Mouse (Mus musculus): ENCODE measurements around the gene Ciart.
"Not testable (repeated sequence)": the region's sequence is repeated elsewhere in the genome, so short reads cannot be mapped to it uniquely, and the experiment has no call there.

Ciart gene

GRCm38 (mm10) chr3:95865050-95865449 is 17.0 kb downstream of the Ciart start:
- peak; percentile 80 for DNase-seq (ENCODE audit: low read depth, low spot score)

DNA sequence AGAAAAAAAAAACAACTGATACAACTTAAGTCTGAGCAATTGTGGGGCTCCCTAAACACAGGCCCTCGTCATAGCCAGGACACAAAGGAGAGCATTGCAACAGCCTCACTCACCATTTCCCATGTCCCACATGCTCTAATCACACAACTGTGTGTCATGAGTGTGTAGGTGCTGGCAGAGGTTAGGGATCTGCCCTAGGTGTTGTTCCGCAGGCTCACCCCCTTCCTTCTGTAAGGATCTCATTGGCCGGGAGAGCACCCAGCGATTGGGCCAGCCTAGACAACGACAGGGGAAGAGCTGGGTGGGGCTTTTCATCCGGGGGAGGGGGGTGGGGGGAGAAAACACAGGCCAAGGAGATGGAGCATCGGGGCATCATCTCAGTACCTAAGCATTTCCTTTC is 18.5 kb downstream of the Ciart start:
- no peak for DNase-seq (ENCODE audit: low read depth, low spot score)

- DNase-seq (ENCODE audit: low read depth, low spot score), result peak; percentile 68
Observed at GRCm38 (mm10) chr3:95861796-95862195, 20.3 kb downstream of the Ciart start.

- no peak for DNase-seq (ENCODE audit: low read depth, low spot score)
Observed at GRCm38 (mm10) chr3:95861216-95861615, 20.8 kb downstream of the Ciart start.

- no peak for DNase-seq (ENCODE audit: low read depth, low spot score)
Observed at GRCm38 (mm10) chr3:95860323-95860722, 21.7 kb downstream of the Ciart start.

DNA sequence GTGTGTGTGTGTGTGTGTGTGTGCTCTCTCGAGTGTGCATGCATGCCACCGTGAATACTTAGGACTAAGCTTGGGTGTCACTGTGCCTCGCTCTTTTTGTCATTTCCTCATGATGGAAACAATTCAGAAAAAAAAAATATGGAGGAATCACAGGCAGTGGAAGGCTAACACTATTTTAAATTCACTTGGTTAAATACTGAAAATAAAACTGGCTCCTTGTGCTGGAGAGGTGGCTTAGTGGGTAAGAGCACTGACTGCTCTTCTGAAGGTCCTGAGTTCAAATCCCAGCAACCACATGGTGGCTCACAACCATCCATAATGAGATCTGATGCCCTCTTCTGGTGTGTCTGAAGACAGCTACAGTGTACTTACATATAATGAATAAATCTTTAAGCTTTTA is 23.8 kb downstream of the Ciart start:
- DNase-seq (ENCODE audit: low read depth, low spot score), result not testable (repeated sequence)

DNA sequence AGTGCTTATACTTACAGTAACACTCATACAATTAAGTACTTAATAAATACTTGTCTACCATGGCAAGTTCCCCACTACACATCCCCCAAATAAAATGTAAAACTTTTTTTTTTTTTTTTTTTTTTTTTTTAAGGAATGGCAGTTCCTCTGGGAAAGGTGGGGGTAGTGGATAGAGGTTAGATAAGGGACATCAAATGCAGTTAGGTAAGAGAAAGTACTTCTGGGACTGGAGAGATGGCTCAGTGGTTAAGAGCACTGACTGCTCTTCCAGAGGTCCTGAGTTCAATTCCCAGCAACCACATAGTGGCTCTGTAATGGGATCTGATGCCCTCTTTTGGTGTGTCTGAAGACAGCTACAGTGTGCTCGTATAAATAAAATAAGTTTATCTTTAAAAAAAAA is 25.0 kb downstream of the Ciart start:
- not testable (repeated sequence) for DNase-seq (ENCODE audit: low read depth, low spot score)

- no peak for DNase-seq (ENCODE audit: low read depth, low spot score)
Observed at GRCm38 (mm10) chr3:95856115-95856514, 25.9 kb downstream of the Ciart start.

GRCm38 (mm10) chr3:95855502-95856089 is 26.5 kb downstream of the Ciart start, which contains the start of gene Prpf3:
Gene Prpf3 (minus strand): TSS chr3:95855885.
- DNase-seq (ENCODE audit: low read depth, low spot score), result peak; percentile 92

- no peak for DNase-seq (ENCODE audit: low read depth, low spot score)
Observed at GRCm38 (mm10) chr3:95851317-95851716, 30.7 kb downstream of the Ciart start.

- DNase-seq (ENCODE audit: low read depth, low spot score), result no peak
Observed at GRCm38 (mm10) chr3:95850611-95851010, 31.4 kb downstream of the Ciart start.

DNA sequence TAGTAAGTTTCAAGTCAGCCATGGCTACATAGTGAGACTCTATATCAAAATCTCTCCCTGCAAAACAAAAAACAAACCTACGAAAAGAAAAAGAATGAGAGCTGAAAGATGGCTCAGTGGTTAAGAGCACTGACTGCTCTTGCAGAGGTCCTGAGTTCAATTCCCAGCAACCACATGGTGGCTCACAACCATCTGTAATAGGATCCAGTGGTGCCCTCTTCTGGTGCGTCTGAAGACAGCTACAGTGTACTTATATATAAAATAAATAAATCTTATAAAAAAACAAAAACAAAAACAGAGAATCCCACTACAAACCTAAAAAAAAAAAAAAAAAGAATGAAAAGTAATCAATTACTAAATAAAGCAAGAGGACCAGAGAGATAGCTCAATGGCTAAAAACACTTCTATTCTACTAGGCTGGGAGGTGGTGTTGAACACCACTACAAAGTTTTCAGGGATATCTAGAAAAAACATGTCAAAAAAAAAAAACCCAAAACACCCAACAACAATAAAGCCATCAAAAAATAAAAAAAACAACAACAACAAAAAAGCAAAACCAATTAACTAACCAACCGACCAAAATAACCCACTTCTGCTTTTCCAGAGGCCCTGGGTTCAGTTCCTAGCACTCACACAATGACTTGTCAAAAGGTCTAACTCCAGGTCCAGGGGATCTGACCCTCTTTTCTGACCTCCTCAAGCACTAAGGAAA is 39.4 kb downstream of the Ciart start:
- no peak for DNase-seq (ENCODE audit: low read depth, low spot score)

DNA sequence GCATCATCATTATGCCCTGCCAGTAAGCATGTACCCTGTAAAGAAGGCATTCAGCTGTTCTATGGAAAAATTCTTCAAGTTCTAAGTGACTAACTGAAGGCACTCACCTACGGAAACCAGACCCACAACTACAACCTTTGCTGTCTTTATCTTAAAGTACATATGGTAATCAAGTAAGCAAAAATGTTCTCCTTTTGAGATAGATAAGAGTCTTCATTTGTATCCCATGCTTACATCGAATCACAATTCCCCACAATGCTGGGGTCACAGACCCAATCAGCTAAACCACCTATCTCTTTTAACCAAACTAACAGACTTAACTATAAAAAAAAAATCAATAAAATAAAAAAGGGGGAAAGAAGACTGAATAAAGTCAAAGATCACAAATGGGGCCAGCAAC is 42.8 kb downstream of the Ciart start:
- DNase-seq (ENCODE audit: low read depth, low spot score), result no peak

DNA sequence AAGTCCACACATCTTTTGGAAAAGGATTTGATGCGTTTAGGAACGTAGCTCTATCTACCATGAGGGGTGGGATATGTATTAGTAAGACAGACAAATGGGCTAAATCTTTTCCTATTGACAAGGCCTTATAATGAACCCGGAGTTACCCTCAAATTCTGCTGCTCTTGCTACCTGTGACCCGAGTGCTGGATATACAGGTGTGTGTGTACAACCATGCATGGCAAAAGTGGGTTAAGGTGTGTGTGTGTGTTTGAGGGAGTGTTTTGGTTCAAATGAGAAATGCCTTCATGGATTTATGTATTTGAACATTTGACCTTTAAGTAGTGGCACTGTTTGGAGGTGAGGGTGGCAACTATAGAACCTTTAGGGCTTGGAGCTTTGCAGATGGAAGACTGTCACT is 53.0 kb downstream of the Ciart start:
- no peak for DNase-seq (ENCODE audit: low read depth, low spot score)

All from skeletal muscle tissue, adult 2 months (tissue).